Mouse (Mus musculus) erythroblast, embryonic 14.5 days (primary cell): ENCODE measurements around the gene Syt13. TPM values are rescaled to one million over a fixed set of nuclear protein-coding genes. Genes with fewer than 3 reads are reported as not detected.

Experiments used
- H3K27me3 ChIP-seq: 2 replicates; pipeline ENCODE4 v1.6.1; 2012; ENCODE audit warnings: inconsistent platforms; ENCODE audit not compliant: control insufficient read depth
- H3K36me3 ChIP-seq: 2 replicates; pipeline ENCODE4 v1.6.1; 2012; ENCODE audit warnings: mild to moderate bottlenecking, inconsistent platforms; ENCODE audit not compliant: control insufficient read depth
- H3K4me1 ChIP-seq: 2 replicates; pipeline ENCODE4 v1.6.1; 2012; ENCODE audit warnings: inconsistent platforms; ENCODE audit not compliant: control insufficient read depth
- H3K4me3 ChIP-seq: replicated peaks from 2 replicates; pipeline ENCODE3; 2012; ENCODE audit warnings: moderate library complexity, mild to moderate bottlenecking, inconsistent platforms
- H3K9me3 ChIP-seq: 2 replicates; pipeline ENCODE4 v1.6.1; 2012; ENCODE audit warnings: low read length, inconsistent platforms, mixed read lengths; ENCODE audit not compliant: control insufficient read depth
- GATA1 ChIP-seq: IDR thresholded peaks from 2 replicates; pipeline ENCODE4 v1.6.1; 2012; ENCODE audit warnings: low read length, inconsistent platforms, mixed read lengths
- TAL1 ChIP-seq: IDR thresholded peaks from 3 replicates; pipeline ENCODE4 v1.6.1; 2012; ENCODE audit warnings: low read length, inconsistent platforms, mixed read lengths
- polyA plus RNA-seq: library from polyadenylated mRNA; stranded (reverse); fragments of >175 nt; gene quantifications from 2 replicates; pipeline ENCODE4 v1.2.3, GENCODE M21; 2012

The Syt13 gene
- polyA plus RNA-seq, 1 experiment = not detected

DNA sequence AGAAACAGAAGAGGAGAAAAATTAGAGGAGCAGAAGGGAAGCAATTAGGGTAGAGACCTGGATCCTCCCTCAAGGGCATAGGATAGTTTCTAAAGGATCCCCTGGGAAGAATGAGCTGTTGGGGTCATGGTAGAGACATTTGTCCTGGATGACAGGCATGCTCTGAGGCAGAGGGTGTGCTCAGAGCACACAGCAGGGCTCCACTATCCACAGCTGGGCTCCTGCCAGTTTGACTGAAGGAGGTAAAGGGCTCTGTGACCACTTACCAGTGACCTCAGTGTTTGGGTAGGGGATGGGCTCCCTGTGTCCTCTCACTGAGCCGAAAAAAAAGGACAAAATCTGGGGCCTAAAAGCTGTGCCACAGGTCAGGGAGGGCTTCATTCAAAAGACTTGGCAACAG is 34.6 kb downstream of the Syt13 start:
- Histone ChIP-seq H3K9me3 (no peaks in the 10 kb centered on the region), H3K4me1 (no peaks in the 10 kb centered on the region; the same call in 1 of the 2 replicates), H3K4me3 (no peak overlapping the region), H3K36me3 (no peaks in the 10 kb centered on the region), H3K27me3 (peaks cover 7% of the 10 kb centered on the region)
- TF ChIP-seq GATA1 (no peak), TAL1 (no peak)

DNA sequence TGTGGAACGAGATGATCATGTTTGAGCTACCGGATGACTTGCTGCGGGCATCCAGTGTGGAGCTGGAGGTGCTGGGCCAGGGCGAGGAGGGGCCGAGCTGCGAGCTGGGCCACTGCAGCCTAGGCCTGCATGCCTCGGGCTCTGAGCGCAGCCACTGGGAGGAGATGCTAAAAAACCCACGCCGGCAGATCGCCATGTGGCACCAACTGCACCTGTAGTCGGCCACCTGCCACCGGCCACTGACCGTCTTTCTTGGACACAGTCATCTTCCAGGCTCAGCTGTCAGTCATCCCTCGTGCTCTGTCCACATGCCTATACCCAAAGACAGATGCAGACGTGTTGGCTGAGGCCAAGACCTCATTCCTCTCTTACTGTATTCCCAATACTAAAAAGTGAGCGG is 38.6 kb downstream of the Syt13 start:
- Histone ChIP-seq H3K36me3 (no peaks in the 10 kb centered on the region), H3K4me1 (peaks cover 8% of the 10 kb centered on the region), H3K4me3 (no peak overlapping the region), H3K9me3 (no peaks in the 10 kb centered on the region), H3K27me3 (no peaks in the 10 kb centered on the region; the same call in 1 of the 2 replicates)
- TF ChIP-seq TAL1 (no peak), GATA1 (no peak)

DNA sequence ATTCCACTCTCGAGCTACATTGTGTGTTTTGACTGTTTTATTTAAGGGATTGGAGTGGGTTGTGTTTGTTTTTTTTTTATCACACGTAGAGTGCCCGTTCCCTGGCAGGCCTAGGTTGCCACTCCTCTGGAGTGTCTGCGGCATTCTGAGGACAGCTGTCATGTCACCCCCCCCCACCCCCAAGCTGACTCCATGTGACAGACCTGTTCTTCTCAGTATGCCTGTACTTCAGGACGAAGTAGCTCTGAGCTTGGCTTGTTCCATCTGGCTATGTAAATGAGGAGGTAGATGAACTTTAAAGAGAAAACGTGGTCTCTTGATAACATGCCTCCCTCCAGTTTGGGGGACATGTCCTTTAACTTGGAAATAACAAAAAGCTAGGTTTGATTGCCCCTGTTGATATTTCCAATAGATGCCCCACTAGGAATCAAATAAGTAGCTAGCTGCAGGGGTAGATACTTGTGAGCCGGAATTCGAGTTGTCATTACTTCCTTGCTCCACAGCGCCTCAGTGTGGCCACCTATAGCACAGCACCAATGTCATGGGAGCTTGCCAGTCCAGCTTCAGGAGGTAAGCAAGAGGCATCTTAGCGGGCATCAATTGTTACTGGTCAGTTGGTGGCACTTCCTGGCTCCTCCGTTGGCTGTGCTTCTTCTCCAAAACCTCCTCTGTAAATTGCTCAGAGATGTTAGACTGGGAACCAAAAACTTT is 39.7 kb downstream of the Syt13 start:
- H3K9me3 ChIP-seq = no peaks in the 10 kb centered on the region
- TF ChIP-seq GATA1 (no peak), TAL1 (no peak)

DNA sequence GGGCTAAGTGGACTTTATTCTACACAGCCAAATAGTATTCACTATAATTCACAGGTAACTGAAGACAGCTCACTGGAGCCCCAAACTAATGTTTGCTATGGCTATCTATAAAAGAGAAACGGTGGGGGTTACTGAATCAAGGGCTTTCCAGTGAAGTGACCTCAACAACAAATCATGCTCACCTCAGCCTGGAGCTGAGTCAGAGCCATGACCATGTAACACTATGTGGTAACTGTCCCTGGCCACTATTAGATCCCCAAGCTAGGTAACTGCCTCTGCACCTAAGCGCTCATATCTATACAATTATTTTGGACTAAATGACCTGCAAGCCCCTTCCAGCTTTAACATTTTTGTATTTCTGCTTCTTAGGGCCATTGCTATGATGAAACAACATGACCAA is 42.0 kb downstream of the Syt13 start:
- Histone ChIP-seq H3K4me1 (peaks cover 8% of the 10 kb centered on the region), H3K36me3 (no peaks in the 10 kb centered on the region), H3K9me3 (no peaks in the 10 kb centered on the region), H3K4me3 (no peak overlapping the region), H3K27me3 (no peaks in the 10 kb centered on the region; the same call in 1 of the 2 replicates)
- TF ChIP-seq TAL1 (no peak), GATA1 (no peak)

More for the DNA sequence above, 39.7 kb downstream of the Syt13 start:
- no peaks in the 10 kb centered on the region; the same call in 1 of the 2 replicates for H3K27me3 ChIP-seq
- peaks cover 8% of the 10 kb centered on the region for H3K4me1 ChIP-seq
- no peaks in the 10 kb centered on the region for H3K36me3 ChIP-seq
- no peak overlapping the region for H3K4me3 ChIP-seq

DNA sequence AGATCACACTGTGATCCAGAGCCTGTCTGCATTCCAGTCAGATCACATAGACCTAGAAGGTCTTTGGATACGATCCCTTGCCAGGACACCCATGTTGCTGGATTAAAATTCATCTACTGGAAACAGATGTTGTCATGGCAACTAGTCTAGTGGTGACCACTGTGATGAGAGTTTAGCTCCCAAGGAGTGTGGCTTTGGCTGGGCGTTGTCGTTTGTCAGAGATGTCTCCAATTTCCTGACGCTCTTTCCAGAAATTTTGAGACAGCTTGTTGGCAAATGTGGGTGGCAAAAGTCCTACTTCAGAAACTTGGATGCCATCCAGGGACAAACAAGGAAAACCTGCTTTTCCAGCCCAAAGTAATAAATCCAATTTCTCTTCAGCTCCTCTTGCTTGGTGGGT is 43.7 kb downstream of the Syt13 start:
- H3K4me3 ChIP-seq = no peak overlapping the region
- H3K27me3 ChIP-seq = no peaks in the 10 kb centered on the region; the same call in 1 of the 2 replicates
- no peak for TF ChIP-seq TAL1
- no peaks in the 10 kb centered on the region for H3K9me3 ChIP-seq
- no peaks in the 10 kb centered on the region for H3K36me3 ChIP-seq
- H3K4me1 ChIP-seq = peaks cover 8% of the 10 kb centered on the region

DNA sequence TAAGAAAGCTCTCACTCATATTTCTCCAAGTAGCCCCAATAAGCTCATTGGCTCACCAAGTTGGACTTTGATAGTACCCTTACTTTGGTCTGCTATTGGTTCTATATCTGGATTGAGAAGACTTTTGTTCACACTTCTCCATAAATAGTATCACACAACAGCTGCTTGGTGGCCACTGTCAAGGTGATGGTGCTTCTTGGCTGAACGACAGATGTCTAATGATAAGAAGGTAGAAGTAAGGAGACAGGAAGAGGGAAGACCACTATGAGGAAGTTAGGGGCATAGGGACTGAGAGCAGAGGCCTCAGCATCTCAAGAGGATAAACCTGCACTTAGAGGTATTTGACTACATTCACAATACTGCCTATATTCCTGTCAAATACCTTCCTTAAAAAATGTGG is 49.4 kb downstream of the Syt13 start:
- Histone ChIP-seq H3K9me3 (no peaks in the 10 kb centered on the region), H3K36me3 (no peaks in the 10 kb centered on the region), H3K27me3 (no peaks in the 10 kb centered on the region), H3K4me1 (no peaks in the 10 kb centered on the region; the same call in 1 of the 2 replicates), H3K4me3 (no peak overlapping the region)
- no peak for TF ChIP-seq GATA1
- TF ChIP-seq TAL1 = no peak

DNA sequence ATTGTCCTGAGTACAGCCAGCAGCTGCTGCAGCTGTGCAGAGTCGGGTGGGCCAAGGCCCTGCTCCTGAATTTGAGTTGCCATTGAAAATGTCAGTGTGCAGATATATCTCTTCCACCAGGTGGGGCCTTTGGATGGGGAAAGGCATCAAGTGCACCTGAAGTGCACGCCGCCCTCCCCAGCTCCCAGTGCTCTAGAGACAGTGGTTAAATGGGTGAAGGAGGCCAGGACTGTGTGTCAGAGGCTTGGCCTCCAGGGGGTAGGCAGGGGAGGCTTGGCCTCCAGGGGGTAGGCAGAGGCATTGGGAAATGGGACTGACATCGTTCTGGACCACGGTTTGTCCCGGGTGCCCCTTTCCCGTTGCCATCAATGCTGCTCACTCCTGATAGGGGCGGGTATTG is 51.4 kb downstream of the Syt13 start:
- H3K27me3 ChIP-seq = no peaks in the 10 kb centered on the region
- TF ChIP-seq GATA1 = no peak
- no peak for TF ChIP-seq TAL1
- H3K9me3 ChIP-seq = no peaks in the 10 kb centered on the region
- H3K4me3 ChIP-seq = no peak overlapping the region
- H3K4me1 ChIP-seq = no peaks in the 10 kb centered on the region; the same call in 1 of the 2 replicates
- no peaks in the 10 kb centered on the region for H3K36me3 ChIP-seq

DNA sequence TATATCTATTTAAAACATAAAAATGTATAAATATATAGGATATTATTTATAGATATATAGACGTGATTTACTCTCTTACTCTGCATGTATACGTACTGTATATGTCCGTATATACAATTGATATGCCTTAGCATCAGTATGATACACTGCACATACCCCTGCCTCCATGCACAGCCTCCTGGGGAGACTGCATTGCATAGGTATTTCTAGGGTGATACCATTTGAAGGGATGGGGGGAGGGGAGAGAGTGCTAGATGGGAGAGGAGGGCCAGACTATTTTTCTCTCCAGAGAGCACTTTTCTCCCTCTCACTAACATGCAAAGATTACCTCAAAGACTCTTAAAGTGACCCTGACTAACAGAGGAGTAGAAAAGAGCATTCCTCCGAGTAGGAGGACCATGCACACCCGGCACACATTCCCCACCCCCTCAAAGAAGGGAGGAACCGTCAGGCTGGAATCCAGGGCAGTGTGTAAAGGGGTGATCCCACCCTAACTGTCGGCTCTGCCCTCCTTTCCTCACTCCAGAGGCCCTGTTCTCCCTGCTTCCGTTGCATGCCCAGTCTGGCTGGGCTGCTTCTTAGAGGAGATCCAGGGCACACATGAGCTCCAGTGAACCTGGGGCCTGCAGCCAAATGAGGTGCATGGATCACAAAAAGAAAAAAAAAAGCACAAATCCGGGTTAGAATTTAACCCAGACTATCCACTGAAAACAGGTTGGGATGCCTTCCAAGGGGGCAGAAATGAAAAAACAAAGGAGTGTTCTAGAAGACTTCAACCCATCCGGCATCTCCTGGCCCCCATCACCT is 52.3 kb downstream of the Syt13 start:
- H3K4me1 ChIP-seq = no peaks in the 10 kb centered on the region; the same call in 1 of the 2 replicates
- TF ChIP-seq TAL1 (no peak), GATA1 (no peak)
- no peak overlapping the region for H3K4me3 ChIP-seq
- H3K36me3 ChIP-seq = peaks cover 4% of the 10 kb centered on the region
- no peaks in the 10 kb centered on the region for H3K27me3 ChIP-seq
- no peaks in the 10 kb centered on the region for H3K9me3 ChIP-seq

DNA sequence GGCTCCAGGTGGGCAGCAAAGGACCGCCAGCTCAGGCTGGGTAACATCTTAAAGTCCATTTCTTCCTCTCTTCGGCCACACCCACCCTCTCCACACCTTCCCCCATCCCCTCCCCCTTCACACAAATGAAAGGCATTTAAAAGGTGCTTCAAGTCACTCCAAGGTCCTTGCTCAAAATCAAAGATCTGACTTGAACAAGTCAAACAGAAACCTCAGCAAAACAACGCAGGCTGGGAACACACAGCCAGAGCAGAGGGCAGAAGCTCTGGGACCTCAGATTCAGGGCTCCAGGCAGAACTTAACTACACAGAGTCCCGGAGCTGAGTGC is 52.9 kb downstream of the Syt13 start:
- Histone ChIP-seq H3K4me1 (no peaks in the 10 kb centered on the region; the same call in 1 of the 2 replicates), H3K9me3 (peaks cover under 1% of the 10 kb centered on the region; the same call in 1 of the 2 replicates), H3K27me3 (no peaks in the 10 kb centered on the region), H3K4me3 (no peak overlapping the region), H3K36me3 (peaks cover 9% of the 10 kb centered on the region)
- TF ChIP-seq GATA1 = no peak
- TF ChIP-seq TAL1 = no peak
